Mouse (Mus musculus) cerebellum, postnatal 36 days (tissue): Measurements from ENCODE around the gene Elmo3.
A peak's percentile ranks its signal among the peaks of the same experiment; 100 is the strongest.

Experiments used
- DNase-seq, 2 experiments: peaks; one replicate each; pipeline ENCODE4 v3.0.0; 2021 to 2022; ENCODE audit warnings: mixed read lengths in 2 of 2

Gene Elmo3

DNA sequence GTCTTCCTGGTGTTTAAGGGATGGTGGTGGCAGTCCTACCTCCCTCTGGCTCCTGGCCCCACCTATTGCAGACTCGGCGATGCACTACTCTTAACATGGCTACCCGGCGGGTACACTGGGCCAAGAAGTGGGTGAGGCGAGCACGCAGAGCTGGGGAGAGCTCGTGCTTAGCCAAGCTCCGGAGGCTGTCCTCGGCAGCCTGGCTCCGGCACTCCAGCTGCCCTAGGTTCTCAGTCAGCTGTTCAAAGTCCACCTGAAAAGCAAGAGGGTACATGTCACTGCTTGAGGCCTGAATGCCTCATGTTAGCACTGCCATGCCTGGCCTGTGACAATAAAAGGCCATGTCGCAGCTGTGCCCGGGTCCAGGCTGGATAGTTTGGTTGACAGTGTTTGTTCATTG is 24.9 kb downstream of the Elmo3 start:
- DNase-seq, result no peak

DNA sequence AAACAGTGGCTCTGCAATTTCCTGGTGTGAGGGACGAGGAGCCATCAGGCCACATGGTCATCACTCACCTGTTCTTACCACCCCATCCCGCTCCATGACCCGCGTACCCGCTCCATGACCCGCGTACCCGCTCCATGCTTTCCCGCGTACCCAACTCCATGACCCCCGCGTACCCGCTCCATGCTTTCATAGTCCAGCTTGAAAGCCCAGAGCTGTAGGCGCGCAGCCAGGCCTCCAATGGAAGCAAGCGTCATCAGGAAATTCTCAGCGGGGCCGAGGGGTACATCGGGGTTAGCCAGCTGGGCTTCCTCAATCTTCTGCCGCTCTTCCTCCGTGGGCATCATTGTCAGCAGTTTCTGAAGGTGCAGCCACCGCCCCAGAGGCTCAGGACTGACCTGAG is 26.1 kb downstream of the Elmo3 start:
- DNase-seq, result no peak

DNA sequence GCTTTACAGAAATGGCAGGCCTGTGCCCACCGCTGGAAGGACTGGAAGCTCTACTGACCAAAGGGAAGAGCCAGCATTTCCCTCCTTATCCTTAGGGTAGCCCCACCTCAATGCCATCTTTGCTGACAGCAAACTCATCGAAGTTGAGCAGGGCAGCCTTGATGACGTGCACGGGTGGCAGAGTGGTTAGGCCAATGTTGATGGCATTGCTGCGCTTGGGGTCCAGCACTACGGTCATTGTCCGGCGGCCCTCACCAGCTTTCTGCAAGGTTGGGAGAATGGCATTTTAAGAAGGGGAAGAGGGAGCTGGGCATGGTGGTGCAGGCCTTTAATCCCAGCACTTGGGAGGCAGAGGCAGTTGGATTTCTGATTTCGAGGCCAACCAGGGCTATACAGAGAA is 26.5 kb downstream of the Elmo3 start:
- no peak for DNase-seq

DNA sequence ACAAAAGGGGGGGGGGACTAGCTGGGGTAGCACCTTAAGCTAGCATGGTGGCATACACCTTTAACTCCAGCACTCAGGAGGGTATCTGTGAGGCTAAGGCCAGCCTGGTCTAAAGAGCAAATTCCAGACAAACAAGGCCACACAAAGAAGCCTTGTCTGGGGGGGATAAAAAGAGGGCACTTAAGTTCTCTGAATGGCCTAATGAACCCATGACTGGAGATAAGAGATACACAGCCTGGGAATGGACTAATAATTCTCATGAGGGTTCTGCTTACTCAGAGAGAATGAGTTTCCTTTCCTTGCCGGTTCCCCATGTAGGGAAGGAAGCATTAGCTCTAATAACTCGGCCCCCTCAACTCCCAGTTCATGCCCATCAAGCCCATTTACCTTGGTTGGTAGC is 27.1 kb downstream of the Elmo3 start:
- DNase-seq, result no peak

DNA sequence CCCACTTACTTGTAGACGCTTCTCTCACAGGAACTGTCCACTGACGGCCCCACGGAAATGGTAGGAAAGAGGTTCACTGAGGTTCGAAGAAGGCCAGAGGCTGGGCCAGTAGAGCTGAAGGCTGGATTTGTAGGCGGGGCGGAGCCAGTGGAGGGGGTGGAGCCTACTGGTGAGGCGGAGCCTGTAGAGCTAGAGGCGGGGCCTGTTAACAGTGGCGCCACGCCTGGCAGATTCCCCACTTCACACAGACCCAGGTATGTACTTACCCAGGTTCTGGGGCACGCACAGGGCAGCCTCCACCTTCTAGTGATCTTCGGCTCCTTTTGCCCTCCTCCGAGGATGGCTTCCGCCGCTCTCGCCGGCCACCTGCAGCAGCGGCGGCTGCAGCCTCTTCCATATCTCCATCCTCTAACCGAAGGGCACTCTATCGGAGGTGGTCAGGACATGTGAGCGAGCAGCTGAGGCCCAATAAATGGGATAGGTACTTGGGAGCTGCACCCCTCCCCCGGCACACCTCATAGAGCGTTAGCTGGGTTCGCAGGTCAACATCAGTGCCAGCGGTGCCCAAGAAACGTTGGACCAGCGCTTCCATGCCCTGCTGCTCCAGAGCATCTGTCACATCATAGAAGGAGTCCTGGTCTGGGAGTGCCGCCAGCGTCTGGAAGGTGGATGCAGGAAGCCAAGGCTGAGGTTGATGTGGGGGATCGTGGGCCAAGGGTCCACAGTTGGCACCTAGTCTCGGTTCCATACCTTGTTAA is 31.2 kb downstream of the Elmo3 start:
- no peak for DNase-seq

DNA sequence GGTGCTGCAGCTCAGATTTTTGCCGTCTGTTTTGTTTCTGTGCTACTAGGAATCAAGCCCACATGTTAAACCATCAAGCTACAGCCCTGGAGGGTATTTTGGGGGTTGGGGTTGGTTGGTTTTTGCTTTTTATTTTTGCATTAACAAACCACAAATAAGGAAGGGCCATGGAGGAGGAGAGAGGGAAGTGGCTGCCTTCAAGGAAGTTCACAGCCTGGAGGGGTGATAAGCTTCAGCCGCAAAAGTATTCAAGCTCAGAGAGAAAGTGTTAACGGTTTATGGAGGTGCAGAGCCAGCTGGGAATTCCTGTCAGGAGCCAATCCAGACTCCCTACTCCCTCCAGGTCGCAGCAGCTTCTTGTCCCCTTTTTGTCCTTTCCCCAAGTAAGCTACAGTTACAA is 33.6 kb downstream of the Elmo3 start:
- no peak for DNase-seq

DNA sequence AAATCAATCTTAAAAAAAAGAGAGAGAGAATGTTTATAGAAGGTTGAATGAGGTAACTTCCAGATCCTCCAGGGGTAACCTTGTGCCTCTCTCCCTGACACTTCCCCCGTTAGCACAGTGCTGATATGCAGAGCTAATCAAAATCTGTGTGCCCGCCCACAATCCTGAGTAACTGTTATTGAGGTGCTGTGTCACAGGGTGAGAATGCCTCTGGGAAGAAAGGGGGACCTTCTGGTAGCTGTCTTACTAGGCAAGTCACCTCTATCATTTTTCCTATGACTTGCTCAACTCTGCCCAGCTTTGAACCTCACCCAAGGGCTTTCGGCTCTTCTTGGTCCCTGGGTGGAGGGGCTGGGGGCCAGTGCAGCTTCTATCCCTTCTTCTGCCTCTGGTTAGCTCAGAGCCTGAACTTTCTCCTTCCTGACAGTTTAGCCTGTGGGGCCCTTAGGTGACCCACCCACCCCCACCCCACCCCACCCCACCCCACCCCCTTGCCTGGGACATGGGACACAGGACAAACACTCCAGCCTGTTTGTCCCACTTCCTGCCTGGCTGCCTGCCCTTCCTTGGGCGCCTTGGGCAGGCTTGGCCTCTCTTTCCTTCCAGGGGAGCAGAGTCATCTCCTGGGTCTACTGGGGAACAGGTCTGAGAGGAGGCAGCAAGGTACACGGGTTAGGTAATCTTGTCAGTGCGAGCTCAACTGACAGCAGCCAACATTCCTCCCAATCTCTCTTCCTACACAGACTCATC is 34.7 kb downstream of the Elmo3 start:
- DNase-seq, result no peak

DNA sequence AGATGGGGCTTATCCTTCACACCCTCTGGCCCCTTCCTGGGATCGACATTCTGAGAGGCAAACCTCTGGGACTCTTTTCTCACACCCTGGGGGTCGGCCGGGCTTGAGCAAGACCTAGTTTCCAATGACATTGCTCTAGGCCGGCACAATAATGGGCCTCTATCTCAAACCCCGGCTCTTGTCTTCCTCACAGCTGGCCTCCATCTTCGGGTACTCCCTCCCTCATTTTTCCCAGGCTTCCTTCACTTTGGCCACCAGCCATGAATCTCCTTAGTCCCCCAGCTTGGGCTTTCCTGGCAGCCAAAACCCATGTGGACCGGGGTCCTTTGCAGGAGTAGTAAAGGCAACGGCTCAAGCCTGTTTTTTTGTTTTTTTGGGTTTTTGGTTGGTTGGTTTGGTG is 36.0 kb downstream of the Elmo3 start:
- DNase-seq, result no peak

DNA sequence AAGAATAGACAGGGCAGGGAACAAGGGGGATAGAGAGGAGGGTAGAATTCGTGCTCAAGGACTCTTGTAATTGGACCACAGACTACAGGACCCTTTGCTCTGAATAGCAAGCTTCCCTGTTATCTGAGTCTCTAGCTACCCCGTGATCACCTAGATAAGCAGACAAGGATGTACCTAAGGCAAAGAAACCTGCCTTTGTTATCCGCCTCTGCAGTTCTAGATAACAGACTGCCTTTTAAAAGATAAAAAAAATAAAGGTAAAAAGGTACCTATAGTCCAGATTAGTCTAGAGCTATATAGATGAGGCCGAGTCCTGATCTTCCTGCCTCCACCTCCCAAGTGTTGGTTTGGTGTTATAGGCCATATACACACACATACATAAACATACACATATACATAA is 37.4 kb downstream of the Elmo3 start:
- no peak for DNase-seq

DNA sequence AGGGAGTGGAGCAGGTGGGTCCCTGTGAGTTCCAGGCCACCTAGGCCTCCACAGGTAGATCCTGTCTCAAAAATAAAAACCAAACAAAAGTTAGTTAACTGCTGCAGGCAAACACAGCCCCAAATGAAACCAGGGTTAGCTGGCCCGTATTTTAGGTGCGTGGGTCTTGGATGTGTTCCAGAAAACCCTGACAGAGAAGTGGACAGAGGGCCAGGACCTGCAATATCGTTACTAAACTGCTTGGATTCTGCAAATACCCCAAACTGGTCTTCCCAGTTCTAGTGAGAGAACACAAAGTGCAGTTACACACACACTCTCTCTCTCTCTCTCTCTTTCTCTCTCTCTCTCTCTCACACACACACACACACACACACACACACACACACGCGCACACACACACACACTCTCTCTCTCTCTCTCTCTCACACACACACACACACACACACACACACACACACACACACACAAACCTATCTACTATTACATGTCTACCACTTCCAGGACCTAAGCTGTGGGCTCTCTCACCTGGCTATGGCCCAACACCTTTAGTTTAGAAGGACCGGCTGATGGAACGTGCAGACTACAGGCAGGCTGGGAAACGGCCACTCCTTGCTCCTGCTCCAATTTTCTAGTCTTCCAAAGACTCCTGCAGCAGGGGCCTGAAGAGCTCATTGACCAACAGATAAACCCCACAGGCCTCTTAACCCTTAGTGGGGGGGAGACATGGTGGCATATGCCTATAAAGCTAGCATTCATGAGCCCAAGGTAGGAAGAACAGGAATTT is 38.6 kb downstream of the Elmo3 start:
- no peak for DNase-seq

DNA sequence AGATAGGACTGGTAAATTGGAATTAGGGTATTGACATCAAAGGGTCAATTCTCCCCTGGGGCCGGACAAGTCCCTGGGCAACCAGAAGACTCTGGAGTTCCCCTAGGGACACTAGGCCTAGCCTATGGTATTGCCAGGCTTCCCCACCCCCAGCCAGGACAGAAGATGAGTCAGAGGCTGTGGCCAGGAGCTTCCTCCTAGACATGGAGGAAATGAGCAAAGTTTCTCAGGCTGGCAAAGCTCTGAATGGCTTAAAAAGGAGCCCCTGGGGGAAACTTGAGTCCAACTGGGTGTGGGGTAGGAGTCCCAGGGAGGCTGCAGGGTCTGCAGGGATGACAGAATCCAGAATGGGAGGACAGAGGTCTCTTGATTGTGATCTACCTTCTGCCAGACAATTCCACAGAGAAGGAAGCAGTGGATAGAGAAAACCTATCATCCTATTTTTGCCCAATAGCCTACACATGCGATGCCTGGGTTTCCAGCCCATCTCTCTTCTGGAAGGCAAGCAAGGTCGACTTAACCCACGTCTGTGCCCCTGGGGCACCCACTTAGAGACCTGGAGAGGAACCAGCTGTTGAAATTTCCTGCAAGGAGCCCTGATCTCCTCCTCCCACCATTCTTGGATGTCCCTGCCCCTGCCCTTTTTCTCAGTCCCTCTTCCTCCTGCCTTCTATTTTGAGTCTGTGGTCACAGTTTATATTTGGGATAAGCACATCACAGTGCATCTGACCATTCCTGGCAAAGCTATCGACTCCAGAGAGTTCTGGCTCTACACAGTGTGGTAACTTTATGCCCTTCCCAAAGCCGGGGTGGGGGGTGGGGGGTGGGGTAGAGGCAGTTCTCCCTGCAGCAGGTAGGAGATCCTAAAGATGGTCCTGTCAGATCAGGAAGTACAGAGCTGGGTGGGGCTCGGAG is 39.9 kb downstream of the Elmo3 start:
- DNase-seq, result no peak

DNA sequence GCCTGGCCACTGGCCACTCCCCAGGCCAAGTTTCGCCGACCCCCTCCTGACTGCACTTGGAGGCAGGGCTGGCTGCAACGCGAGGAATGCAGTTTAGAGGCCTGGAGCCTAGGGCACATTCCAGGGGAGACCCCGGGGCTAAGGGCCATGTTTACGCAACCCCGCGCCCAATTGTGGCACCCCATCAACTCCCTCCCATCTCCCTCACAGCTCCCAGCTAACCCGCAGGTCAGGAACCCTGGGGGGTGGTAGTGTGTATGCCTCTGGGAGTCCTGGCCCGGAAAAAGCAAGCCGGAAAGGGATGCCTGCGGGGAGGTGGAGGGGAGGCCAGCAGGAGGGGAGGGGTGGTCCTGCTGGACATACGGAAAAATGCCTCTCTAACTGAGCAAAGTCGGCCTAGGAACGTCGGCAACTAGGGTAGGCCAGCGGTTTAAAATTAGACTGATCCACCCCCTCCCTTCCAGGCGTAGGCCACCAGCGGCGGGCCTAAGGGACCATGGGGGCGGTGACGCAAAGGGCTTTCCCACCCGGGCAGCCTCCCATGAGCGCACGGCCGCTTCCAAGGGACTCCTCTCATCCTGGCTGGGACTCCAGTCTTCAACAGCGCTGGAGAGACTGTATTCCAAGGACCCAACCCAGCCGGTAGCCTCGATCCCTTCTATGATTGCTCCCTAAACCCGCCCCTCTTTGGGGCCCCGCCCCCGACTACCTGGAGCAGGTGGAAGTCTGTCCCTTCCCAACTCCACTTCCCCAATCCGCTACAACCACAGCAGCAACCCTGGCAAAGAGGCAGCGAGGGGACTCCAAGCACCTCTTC is 41.4 kb downstream of the Elmo3 start:
- no peak for DNase-seq

DNA sequence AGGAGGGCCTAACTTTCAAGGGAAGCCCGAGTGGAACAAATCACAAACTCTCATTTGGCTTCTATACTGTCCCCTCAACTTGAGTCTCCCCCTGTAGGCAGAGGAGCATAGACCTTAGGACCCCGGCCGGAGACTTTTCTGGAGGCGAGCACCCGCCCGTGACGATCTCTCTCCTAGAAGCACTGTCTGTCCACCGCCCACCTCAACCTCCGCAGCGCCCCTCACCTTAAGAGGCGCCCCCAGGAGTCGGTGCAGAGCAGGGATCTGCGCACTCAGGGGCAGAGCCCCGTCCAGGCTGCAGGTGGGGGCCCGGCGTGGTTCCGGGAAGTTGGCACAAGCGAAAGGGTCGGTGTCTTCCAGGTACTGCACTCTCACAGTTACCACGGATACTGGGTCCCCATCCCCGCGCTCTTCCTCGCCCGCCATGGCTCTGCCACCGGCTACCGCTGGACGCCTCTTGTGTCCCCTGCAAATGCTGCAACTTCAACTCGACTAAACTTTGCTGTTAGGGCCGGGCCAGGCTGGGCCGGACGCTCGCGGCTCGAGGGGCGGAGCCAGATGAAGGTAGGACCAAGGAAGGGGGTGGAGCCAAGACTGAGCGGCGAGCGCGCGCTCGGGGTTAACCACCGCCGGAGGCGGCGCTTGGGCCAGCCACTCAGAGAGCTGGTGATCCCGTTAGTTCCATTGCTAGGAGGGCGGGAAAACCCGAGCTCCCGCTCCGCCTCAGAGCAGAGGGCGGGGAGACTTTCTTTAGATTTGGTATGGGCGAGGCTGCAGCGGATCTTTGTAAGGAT is 42.2 kb downstream of the Elmo3 start, which contains the start of gene Fhod1:
TSS of gene Fhod1 (minus strand) at position 526 of the 794 bp plus-strand sequence.
- peak; percentile 89 to 91 for DNase-seq

DNA sequence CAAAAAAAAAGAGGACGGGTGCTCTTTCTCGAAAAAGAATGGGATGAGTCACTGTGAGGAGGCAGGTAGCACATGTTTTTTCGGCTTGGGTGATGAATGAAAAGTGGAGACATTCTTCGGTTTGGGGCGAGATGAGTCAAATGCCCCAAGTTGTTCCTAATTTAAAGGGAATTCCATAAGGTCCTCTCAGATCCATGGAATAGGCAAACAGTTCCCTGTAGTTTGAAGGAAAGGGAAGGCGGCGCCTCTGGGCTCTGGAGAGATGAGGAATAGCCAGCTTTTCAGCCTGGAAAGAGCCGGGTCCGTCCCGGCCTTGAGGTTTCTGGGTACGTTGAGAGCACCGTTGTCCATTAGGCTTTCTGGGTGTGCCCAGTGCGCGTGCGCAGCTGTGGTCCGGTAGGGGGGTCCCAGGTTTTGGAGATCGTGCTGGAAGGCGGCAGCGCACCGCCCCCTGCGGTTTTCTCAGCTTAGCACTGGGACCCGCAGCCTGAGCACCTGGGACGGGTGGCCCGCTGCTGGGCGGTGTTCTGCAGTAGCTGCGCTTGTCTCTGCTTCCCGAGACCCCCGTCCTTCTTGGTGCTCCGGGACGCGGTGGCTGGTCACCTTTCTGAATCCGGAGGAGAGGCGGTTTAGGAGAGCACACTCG is 43.2 kb downstream of the Elmo3 start, which contains the start of gene Slc9a5:
TSS of gene Slc9a5 (plus strand) at position 394 of the 646 bp plus-strand sequence.
- DNase-seq, result peak; percentile 67 to 68

DNA sequence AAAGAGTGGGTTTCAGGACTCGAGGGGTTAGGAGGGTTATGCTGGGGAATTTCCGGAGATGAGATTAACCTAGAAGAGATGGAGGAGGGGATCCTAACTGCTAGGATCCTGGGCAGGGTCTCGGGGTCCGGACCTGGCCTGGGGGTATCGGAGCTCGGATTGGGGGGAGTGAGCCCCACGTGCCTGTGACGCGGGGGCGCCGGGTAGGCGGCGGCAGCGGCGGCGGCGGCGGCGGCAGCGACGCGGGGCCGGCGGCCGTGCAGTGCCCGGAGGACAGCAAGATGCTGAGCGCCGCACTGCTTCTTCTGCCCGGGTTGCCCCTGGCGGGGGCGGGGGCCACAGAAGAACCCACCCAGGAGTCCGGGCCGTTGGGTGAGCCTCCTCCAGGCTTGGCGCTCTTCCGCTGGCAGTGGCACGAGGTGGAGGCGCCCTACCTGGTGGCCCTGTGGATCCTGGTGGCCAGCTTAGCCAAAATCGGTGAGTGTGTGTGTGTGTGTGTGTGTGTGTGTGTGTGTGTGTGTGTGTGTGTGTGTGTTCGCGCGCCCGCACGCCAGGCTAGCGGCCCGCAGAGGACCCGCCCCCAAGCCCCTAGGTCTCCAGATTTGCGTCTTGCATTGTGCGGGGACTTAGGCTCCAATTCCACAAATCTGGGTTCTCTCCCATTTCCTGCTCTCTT is 43.8 kb downstream of the Elmo3 start:
- peak; percentile 54 to 65 for DNase-seq

DNA sequence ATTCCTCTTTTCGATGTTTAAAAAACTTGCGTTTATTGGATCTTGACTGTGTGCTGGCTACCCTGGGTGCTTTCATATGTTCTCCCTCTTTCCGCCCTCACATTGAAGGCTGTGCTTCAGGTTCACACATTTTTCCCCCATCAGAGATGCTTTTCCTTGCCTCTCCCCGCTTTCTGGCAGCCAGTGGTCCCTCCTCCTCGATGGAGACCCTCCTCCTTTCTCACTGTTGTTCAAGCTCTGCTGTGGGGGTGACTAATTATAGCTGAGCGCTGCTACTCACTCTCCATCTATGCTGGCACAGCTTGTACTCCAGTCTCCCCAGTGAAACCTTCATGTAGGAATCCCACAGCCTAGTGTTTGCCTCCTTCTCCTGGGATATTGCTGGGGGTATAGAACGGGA is 44.8 kb downstream of the Elmo3 start:
- DNase-seq, result peak in 1 of 2 experiments; percentile 34

DNA sequence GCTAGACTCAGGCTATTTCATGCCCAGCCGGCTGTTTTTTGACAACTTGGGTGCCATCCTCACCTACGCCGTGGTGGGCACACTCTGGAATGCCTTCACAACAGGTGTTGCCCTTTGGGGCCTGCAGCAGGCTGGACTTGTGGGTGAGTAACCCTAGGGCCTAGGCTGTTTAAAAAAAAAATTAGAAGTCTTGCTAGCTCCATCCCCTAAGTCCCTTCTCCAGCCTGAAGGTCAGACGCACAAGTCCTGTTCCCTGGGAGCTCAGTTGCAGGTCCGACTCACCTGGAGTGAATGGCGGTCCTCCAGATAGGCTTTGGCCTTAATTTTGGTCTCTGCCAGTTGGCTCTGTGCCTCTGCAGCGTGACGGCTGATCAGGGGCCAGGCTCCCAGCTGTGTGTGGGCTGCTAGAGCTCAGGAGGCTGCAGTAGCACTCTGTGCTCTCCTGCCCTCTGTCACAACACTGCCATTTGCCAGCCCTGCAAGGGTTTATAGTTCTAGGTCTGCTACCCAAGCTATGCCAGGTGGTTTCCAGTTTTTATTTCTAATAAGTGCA is 48.3 kb downstream of the Elmo3 start:
- peak; percentile 62 to 67 for DNase-seq

DNA sequence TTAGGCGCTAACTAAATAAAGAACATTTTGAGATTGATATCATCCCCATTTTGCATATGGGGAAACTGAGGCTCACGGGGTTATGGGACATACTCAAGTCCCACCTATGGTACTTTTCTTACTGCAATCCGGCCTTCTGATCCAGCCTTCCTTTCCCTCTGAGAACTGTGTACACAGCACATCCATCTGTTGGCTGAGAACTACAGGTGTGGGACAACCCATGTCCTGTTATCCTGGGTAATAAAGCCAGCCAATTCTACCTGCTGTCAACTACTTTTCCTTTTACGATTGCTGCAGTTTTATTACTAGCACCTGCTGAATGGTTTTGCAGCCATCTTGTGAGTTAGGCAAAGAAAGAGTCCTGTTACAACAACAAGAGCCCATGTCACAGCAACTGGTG is 49.1 kb downstream of the Elmo3 start:
- no peak for DNase-seq
